Mouse (Mus musculus) heart, embryonic 14.5 days (tissue): ENCODE data around the gene Gli2. TPM values are rescaled to one million over a fixed set of nuclear protein-coding genes. Genes with fewer than 3 reads are reported as not detected.

Experiments used
- ATAC-seq: fragments of 200-750 bp; cut with Nextera tagmentation; 2 replicates; pipeline ENCODE4 v1.8.0; 2017; ENCODE audit warnings: low read depth, moderate TSS enrichment; ENCODE audit not compliant: insufficient number of reproducible peaks, insufficient read depth, low FRiP score
- H3K27ac ChIP-seq, 2 experiments: fragments of 200-500 bp in 1 of 2; fragments of 300-500 bp in 1 of 2; sonication (generic) in 1 of 2; replicated peaks in 1 of 2; 2 replicates each; pipeline ENCODE4 v1.5.1; 2012 to 2014; ENCODE audit warnings: low read depth in 2 of 2, low read length in 2 of 2, control low read depth in 1 of 2, mild to moderate bottlenecking in 1 of 2, mixed read lengths in 1 of 2; ENCODE audit not compliant: control insufficient read depth in 1 of 2, insufficient read depth in 1 of 2
- H3K27me3 ChIP-seq: fragments of 300-500 bp; sonication (generic); 2 replicates; pipeline ENCODE4 v1.6.1; 2014; ENCODE audit warnings: mild to moderate bottlenecking, low read length, control low read depth; ENCODE audit not compliant: control insufficient read depth, insufficient read depth
- H3K36me3 ChIP-seq: fragments of 300-500 bp; sonication (generic); 2 replicates; pipeline ENCODE4 v1.6.1; 2014; ENCODE audit warnings: mild to moderate bottlenecking, control low read depth, low read length, mixed read lengths; ENCODE audit not compliant: control insufficient read depth, insufficient read depth
- H3K4me1 ChIP-seq, 2 experiments: fragments of 200-500 bp in 1 of 2; fragments of 300-500 bp in 1 of 2; sonication (generic) in 1 of 2; 2 replicates each; pipeline ENCODE4 v1.6.1; 2012 to 2014; ENCODE audit warnings: low read length in 2 of 2, control low read depth in 1 of 2, mixed read lengths in 1 of 2; ENCODE audit not compliant: control insufficient read depth in 2 of 2, insufficient read depth in 2 of 2
- H3K4me2 ChIP-seq: fragments of 300-500 bp; sonication (generic); 2 replicates; pipeline ENCODE4 v1.6.1; 2014; ENCODE audit warnings: mild to moderate bottlenecking, low read length
- H3K4me3 ChIP-seq, 2 experiments: fragments of 200-500 bp in 1 of 2; fragments of 300-500 bp in 1 of 2; sonication (generic) in 1 of 2; 2 replicates each; pipeline ENCODE4 v1.5.1; 2012 to 2014; ENCODE audit warnings: low read length in 2 of 2, mild to moderate bottlenecking in 2 of 2, control low read depth in 1 of 2, low read depth in 1 of 2, moderate library complexity in 1 of 2; ENCODE audit not compliant: control insufficient read depth in 1 of 2, insufficient read depth in 1 of 2
- H3K9ac ChIP-seq: fragments of 300-500 bp; sonication (generic); 2 replicates; pipeline ENCODE4 v1.6.1; 2014; ENCODE audit warnings: mild to moderate bottlenecking, low read length
- H3K9me3 ChIP-seq: fragments of 300-500 bp; sonication (generic); 2 replicates; pipeline ENCODE4 v1.6.1; 2016; ENCODE audit warnings: low read length, control low read depth; ENCODE audit not compliant: control insufficient read depth
- WGBS: fragments of 180-500 bp; shearing (Covaris S2); extraction: QIAGEN DNeasy Blood & Tissue Kit; methylation state at CpG from one replicate; pipeline ENCODE4 v1.1.7; 2014; 5-methylcytosine and 5-hydroxymethylcytosine counted together
- polyA plus RNA-seq: library from polyadenylated mRNA; unstranded; fragments of >200 nt; fragmentation: Nextera tagmentation; extraction: Ambion mirVana; gene quantifications from 2 replicates; pipeline ENCODE4 v1.2.1, GENCODE M21; 2014

The Gli2 gene
- polyA plus RNA-seq, 1 experiment from 2014 or later = 3.9 TPM

GRCm38 (mm10) chr1:118922189-118922588 lies 131.2 kb downstream of the Gli2 start:
- WGBS = 82% methylated on average over 6 of the region's 6 CpGs
- ATAC-seq = no peak

GRCm38 (mm10) chr1:118917520-118918220 lies 135.7 kb downstream of the Gli2 start:
- Histone ChIP-seq H3K4me1 (peaks cover 3 to 4% of the 10 kb centered on the region in 2 experiments; a peak in 1 of 4 replicates), H3K4me2 (no peak overlapping the region), H3K27me3 (no peaks in the 10 kb centered on the region), H3K4me3 (no peak overlapping the region), H3K36me3 (no peaks in the 10 kb centered on the region), H3K9me3 (0 out of 2 replicates have a peak, but pooled peaks cover 3% of the 10 kb centered on the region), H3K27ac (no peak overlapping the region), H3K9ac (no peak overlapping the region)
- 70% methylated on average over 7 of the region's 7 CpGs for WGBS
- ATAC-seq = no peak

More at GRCm38 (mm10) chr1:118922189-118922588, 131.2 kb downstream of the Gli2 start:
- no peak overlapping the region for H3K4me3 ChIP-seq
- H3K4me1 ChIP-seq = 0 out of 4 replicates have a peak, but pooled peaks cover 0 to 3% of the 10 kb centered on the region in 2 experiments
- H3K9me3 ChIP-seq = 0 out of 2 replicates have a peak, but pooled peaks cover 3% of the 10 kb centered on the region
- H3K4me2 ChIP-seq = no peak overlapping the region
- H3K27me3 ChIP-seq = no peaks in the 10 kb centered on the region
- no peak overlapping the region for H3K27ac ChIP-seq
- H3K9ac ChIP-seq = no peak overlapping the region
- no peaks in the 10 kb centered on the region for H3K36me3 ChIP-seq

DNA sequence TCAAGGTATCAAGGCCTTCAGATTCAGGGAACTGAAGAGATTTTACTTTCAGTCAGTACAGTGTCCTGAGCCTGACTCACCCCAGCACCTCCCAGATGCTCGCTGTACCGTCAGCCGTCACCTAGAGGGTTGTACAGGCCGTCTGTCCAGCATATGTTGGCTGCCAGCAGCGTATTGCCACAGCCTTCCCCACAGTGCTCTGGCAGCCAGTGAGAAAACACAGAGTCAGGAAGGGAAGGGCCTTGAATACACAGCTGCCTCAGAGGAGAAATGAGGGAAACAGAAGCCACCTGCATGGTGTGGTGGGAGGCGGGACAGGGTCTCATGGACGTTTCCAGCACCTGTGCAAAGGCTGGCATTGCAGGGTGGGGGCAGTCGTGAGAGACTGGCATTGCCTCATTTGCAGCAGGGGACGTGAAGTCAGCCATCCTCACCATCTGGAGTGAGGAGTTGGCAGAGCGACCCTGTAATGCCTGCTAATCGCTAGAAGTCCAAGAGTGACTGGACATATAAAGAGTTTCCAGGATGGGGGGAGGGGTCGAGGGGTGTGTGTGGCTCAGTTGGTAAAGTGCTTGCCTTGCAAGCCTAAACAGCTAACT lies 136.8 kb downstream of the Gli2 start:
- H3K36me3 ChIP-seq = no peaks in the 10 kb centered on the region
- 40% methylated on average over 12 of the region's 12 CpGs for WGBS
- H3K27me3 ChIP-seq = no peaks in the 10 kb centered on the region
- no peak; the same call in 1 of the 2 replicates for ATAC-seq
- H3K9ac ChIP-seq = no peak overlapping the region
- no peak overlapping the region for H3K4me2 ChIP-seq
- H3K4me3 ChIP-seq = no peak overlapping the region
- peaks cover 3 to 4% of the 10 kb centered on the region in 2 experiments; a peak in 1 of 4 replicates for H3K4me1 ChIP-seq
- no peak overlapping the region for H3K27ac ChIP-seq
- 0 out of 2 replicates have a peak, but pooled peaks cover 3% of the 10 kb centered on the region for H3K9me3 ChIP-seq

DNA sequence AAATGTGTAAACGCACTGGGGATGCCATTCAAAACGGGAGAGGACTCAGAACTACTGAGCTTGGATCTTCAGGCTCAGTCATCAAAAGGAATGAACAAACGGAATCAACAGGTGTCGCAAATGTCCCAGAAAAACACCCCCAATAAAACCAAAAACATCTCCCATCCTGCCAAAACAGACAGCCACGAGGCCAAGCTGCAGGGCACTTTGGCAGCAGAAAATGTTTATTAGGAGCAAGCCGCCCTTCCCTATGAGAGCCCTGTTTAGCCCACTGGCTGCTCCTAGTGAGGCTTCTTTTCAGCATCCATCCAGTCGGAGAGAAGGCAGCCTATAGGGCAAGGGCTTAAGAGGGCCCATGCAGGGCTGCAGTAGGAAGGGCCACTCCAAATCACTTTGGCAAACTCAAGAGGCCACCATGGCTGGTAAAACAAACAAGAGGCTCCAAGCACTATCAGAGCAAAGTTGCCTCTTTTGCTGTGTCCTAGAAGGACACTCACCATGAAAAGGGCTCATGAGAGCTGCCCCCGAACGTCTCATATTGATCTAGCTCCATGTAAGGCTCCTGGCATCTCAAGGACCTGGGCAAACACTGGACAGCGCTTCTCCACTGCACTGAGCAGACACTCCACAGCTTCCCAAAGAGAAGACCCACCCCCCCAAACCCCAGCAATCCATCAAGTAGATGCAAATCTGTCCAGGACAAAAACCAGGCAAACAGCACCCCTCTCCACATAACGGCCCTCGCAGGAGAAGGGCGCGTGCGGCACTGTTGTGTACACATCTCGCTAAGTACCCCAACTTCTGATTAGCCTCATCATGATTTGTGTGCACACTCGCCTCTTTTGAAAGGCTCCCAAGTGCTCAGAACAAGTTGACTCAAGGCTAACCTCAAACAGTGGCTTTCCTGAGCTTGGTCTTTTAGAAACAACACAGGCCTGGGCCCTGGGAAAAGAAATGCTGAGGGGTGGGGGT lies 139.7 kb downstream of the Gli2 start:
- Histone ChIP-seq H3K9me3 (no peaks in the 10 kb centered on the region), H3K4me2 (no peak overlapping the region), H3K27me3 (no peaks in the 10 kb centered on the region), H3K9ac (no peak overlapping the region), H3K27ac (no peak overlapping the region), H3K4me1 (peaks cover 3 to 4% of the 10 kb centered on the region in 2 experiments; a peak in 1 of 4 replicates), H3K36me3 (no peaks in the 10 kb centered on the region), H3K4me3 (no peak overlapping the region)
- 55% methylated on average over 17 of the region's 17 CpGs for WGBS
- no peak for ATAC-seq

- H3K27ac ChIP-seq = no peak overlapping the region
- 51% methylated on average over 6 of the region's 6 CpGs for WGBS
- ATAC-seq = no peak
These were observed 140.5 kb downstream of the Gli2 start for GRCm38 (mm10) chr1:118912929-118913328.

GRCm38 (mm10) chr1:118911427-118911727 lies 142.0 kb downstream of the Gli2 start:
- no peak overlapping the region for H3K9ac ChIP-seq
- 82% methylated on average over 3 of the region's 3 CpGs for WGBS
- no peaks in the 10 kb centered on the region for H3K27me3 ChIP-seq
- no peak overlapping the region for H3K4me3 ChIP-seq
- no peak for ATAC-seq
- no peaks in the 10 kb centered on the region for H3K9me3 ChIP-seq
- H3K4me1 ChIP-seq = peaks cover 0 to 3% of the 10 kb centered on the region in 2 experiments; a peak in 1 of 4 replicates
- H3K4me2 ChIP-seq = no peak overlapping the region
- no peak overlapping the region for H3K27ac ChIP-seq
- H3K36me3 ChIP-seq = no peaks in the 10 kb centered on the region

More at GRCm38 (mm10) chr1:118912929-118913328, 140.5 kb downstream of the Gli2 start:
- H3K4me1 ChIP-seq = peaks cover 3 to 4% of the 10 kb centered on the region in 2 experiments; a peak in 1 of 4 replicates
- H3K9ac ChIP-seq = no peak overlapping the region
- no peaks in the 10 kb centered on the region for H3K9me3 ChIP-seq
- H3K27me3 ChIP-seq = no peaks in the 10 kb centered on the region
- H3K36me3 ChIP-seq = no peaks in the 10 kb centered on the region
- no peak overlapping the region for H3K4me3 ChIP-seq
- H3K4me2 ChIP-seq = no peak overlapping the region

DNA sequence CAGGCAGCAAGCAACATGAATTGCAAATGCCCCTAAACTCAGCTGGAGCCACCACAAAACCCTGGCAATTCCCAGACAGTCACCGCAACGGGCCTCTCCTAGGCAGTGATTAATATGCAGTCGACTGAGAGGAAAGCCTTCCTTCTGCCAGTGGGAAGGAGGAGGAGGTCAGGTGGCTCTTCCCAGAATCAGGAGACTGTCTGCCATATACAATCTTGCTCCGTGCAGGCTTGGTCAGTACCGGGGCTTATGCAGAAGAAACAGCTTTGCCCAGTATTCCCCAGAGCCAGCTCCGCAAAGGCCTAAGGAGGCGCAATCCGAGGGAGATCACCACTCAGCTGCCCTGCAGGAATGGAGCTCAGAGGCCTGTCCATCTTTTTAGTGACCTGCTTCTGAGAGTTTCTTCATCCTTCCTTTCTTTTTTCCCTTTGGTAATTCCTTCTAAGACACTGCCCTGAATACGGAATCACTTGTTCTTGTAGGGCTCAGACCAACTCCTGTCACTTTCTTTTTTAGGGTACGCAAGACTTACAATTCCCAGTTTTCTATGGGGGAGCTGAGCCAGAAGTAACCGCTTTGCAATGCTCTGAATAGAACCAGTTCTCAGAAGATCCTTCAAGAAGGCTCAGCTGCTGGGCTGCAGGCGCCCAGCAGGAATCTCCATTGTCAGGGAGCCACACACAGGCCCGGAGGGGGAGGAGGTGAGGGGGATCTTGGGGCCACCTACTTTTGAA lies 142.6 kb downstream of the Gli2 start:
- Histone ChIP-seq H3K36me3 (no peaks in the 10 kb centered on the region), H3K27me3 (no peaks in the 10 kb centered on the region)
- 61% methylated on average over 13 of the region's 13 CpGs for WGBS

More for the DNA sequence above, 142.6 kb downstream of the Gli2 start:
- H3K27ac ChIP-seq = no peak overlapping the region
- no peak for ATAC-seq
- H3K4me2 ChIP-seq = no peak overlapping the region
- no peak overlapping the region for H3K4me3 ChIP-seq
- H3K9ac ChIP-seq = no peak overlapping the region
- no peaks in the 10 kb centered on the region; a peak in 1 of 4 replicates for H3K4me1 ChIP-seq
- H3K9me3 ChIP-seq = no peaks in the 10 kb centered on the region
